Mouse (Mus musculus): Measurements from ENCODE around the gene Gm13101. TPM values are rescaled to one million over a fixed set of nuclear protein-coding genes. Genes with fewer than 3 reads are reported as not detected.

Gm13101 gene
- polyA plus RNA-seq (2012; rRNA removed): not detected in 2 replicates

GRCm38 (mm10) chr4:143966850-143967249 lies at the start of gene Gm13101:
Gm13101 (minus strand) TSS chr4:143966950.

GRCm38 (mm10) chr4:143994269-143994668 lies 27.5 kb upstream of the Gm13101 start, which contains the start of gene Pramef17:
Pramef17 (minus strand) TSS chr4:143994369.

GRCm38 (mm10) chr4:143950916-143951315 lies 15.8 kb downstream of the Gm13101 start, which contains the start of gene Pramef25:
Pramef25 (minus strand) TSS chr4:143951016.

Other genes starting within 250 kb of the Gm13101 start
- gene Gm13078, start 247.5 kb downstream of the Gm13101 start, polyA plus RNA-seq (2012; rRNA removed): not detected in 2 replicates
- 2.2 and 2.8 TPM in 2 replicates for gene Gm13023, start 177.6 kb downstream of the Gm13101 start, polyA plus RNA-seq (2012; rRNA removed)
- 1.8 and 3.5 TPM in 2 replicates for gene Gm13084, start 150.9 kb downstream of the Gm13101 start, polyA plus RNA-seq (2012; rRNA removed)
- 0.44 and 0.96 TPM in 2 replicates for gene Gm13103, start 120.5 kb downstream of the Gm13101 start, polyA plus RNA-seq (2012; rRNA removed)
- gene Pramef6, start 66.6 kb downstream of the Gm13101 start, polyA plus RNA-seq (2012; rRNA removed): not detected in 2 replicates
- not detected in 2 replicates for gene Pramef25, start 15.9 kb downstream of the Gm13101 start, polyA plus RNA-seq (2012; rRNA removed)
- not detected in 2 replicates for gene Pramef17, start 27.4 kb upstream of the Gm13101 start, polyA plus RNA-seq (2012; rRNA removed)
- gene Pramel4, start 92.2 kb upstream of the Gm13101 start, polyA plus RNA-seq (2012; rRNA removed): not detected in 2 replicates
- not detected in 2 replicates for gene Gm13102, start 139.5 kb upstream of the Gm13101 start, polyA plus RNA-seq (2012; rRNA removed)
- 1.3 and 1.8 TPM in 2 replicates for gene Oog3, start 195.7 kb upstream of the Gm13101 start, polyA plus RNA-seq (2012; rRNA removed)
- 1.1 and 1.3 TPM in 2 replicates for gene Oog2, start 223.8 kb upstream of the Gm13101 start, polyA plus RNA-seq (2012; rRNA removed)
- 2.7 and 3.3 TPM in 2 replicates for gene C87977, start 246.4 kb upstream of the Gm13101 start, polyA plus RNA-seq (2012; rRNA removed)